Mouse (Mus musculus) fat pad, adult 2 months (tissue): ENCODE measurements around the gene Gng7.

Source experiments
- DNase-seq: peaks from one replicate; pipeline ENCODE4 v3.0.0-alpha.2; 2011; ENCODE audit warnings: low read depth, low spot score; ENCODE audit errors: extremely low read depth

The Gng7 gene

DNA sequence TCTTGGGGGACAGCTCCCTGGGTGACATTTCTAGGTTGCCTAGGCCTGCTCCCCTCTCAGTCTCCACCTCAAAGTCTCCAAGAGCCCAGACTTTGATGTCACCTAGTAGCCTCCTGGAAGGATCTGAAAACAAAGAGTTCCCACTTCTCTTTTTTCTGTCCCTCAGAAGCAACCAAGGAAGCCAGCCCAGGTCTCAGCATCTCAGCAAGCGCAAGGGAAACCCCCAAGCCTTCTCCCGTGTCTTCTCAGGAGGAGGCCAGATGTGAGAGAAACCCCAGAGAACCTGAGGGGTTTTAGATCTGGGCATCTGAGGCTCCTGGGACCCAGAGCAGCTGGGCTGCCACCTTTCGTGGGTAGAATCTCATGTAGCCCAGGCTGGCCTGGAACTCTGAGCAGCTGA lies 45.4 kb downstream of the Gng7 start:
- DNase-seq: no peak

DNA sequence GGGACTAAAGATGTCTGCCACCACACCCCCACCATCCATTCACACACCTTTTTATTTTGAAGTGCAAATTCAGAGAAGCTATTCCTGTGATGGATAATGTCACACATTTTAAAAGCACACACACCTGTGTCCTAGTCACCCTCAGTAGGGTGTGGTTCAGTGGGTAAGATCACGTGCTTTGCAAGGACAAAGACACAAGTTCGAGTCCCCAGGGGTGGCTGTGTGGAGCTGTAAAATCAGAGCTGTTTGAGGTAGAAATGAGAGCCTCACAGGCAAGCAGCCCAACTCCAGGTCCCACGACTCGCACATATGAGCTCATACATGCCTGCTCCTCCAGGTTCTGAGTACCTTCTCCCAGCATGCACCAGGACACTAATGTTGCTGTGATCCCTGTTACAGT lies 46.6 kb downstream of the Gng7 start:
- no peak for DNase-seq

DNA sequence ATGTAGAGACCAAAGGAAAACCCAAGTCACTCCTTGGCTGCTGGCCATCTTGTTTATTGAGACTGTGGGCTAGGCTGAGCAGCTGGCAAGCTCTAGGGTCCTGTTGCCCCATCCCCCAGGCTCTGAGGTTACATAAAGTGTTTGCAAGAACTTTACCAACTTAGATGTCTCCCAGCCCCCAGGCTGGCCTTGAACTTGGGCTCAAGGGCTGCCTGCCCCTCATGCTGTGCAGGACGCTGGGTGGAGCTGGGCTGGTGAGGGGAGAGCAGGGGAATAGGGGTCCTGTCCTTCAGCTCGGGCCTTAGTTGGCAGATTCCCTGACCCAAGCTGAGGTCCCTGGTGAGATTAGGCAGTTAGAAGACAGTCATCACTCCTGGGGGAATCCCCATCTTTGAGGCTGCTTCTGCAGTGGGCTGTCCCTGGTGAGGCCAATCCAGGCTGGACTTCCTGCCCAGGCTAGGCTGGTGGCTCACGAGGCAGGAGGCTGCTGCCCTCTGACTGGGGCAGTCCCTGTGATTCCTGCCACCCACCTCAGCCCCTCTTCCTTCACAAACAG lies 47.6 kb downstream of the Gng7 start:
- no peak for DNase-seq

DNA sequence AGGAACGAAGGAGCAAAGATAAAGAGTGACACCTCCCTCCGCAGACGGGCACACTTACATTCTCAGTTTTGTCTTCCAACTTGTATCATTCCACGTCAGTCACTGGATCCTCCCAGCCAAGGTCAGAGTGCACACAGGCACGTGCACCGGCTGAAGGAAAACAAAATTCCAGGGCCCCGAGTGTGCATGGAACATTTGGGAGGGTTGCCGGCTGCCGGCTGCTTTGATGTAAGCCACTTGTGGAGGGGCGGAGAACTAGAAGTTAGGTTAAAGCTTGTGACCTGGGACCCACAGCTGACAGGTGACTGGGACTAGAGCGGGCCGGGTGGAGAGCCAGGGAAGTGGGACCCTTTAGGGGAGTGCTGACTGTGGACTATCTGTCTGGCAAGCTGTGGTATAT lies 48.4 kb downstream of the Gng7 start:
- no peak for DNase-seq

DNA sequence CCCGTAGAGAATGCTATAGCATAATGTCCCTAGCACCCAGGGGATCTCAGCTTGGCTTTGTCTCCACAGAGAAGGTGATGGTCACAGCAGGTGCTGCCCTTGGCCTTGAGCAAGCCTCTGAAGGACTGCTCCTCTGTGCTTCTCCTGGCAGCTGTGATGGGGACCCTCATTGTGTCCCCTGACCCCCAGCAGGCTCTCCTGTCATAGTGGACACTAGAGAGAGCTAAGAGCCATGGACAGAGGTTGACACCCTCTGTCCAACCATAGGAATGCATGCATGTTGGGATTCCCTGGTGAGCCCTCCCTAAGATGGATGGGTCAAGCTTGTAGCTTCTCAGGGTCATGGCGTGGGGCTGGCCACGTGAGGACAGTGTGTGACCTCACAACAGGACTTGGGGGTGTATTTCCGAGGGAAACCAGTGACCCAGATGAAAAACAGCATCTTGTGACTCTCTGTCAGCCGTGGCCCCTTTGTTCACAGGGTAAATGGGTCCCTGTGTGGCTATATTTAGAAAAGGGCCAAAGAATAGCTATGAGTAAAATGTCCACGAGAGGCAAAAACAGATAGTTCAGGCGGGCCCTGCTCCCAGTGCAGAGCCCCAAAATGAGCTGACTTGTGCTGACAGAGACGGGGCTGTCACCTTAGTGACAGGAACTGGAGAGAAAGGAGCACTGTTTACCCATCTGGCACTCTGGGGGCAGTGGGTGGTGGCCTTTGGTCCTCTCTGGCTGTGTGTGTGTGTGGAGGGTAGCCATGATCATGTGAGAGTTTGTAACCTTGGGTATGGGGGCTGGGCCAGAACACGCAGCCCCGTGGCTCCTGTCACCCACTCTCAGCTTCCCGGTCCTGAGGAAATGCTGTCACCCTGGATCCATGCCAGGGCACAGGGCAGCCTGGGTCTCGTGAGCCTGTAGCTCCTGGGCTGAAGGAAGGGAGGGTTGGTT lies 51.4 kb downstream of the Gng7 start:
- no peak for DNase-seq

DNA sequence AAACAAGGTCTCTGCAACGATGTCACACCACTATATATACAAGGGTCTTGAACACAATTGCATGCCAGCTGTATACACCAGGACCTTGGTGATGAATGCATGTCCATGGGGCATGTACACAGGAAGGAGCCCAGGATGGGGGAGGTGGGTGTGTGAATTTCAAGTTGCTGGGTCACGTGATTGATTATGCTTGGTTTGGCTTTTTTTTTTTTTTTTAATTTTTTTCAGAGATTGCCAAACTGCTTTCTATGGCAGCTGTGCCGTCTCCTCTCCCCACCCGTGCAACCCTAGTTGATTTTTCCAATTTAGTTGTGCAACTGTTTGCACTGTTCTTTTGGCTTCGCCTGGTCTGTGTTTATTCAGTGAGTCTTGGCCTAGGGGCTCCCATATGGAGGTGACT lies 52.2 kb downstream of the Gng7 start:
- DNase-seq: no peak

DNA sequence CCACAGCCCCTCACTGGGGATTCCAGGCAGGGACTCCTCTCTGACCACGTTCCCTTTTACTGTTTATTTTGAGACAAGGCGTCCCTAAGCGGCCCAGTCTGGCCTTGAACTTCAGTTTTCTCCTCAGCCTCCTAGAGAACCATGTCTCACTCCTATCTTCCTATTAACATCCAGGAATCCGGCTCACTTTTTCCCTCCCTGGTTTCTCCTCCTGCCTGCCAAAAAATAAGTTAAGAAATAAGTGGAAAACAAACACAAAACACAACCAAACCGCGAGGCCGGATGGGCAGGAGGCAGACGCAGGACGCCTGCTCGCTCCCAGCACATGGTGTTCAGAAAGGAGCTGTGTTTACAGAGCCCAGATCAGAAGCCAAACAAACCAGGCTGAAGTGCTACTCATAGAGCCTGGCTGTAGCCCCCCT lies 52.7 kb downstream of the Gng7 start:
- DNase-seq: no peak

DNA sequence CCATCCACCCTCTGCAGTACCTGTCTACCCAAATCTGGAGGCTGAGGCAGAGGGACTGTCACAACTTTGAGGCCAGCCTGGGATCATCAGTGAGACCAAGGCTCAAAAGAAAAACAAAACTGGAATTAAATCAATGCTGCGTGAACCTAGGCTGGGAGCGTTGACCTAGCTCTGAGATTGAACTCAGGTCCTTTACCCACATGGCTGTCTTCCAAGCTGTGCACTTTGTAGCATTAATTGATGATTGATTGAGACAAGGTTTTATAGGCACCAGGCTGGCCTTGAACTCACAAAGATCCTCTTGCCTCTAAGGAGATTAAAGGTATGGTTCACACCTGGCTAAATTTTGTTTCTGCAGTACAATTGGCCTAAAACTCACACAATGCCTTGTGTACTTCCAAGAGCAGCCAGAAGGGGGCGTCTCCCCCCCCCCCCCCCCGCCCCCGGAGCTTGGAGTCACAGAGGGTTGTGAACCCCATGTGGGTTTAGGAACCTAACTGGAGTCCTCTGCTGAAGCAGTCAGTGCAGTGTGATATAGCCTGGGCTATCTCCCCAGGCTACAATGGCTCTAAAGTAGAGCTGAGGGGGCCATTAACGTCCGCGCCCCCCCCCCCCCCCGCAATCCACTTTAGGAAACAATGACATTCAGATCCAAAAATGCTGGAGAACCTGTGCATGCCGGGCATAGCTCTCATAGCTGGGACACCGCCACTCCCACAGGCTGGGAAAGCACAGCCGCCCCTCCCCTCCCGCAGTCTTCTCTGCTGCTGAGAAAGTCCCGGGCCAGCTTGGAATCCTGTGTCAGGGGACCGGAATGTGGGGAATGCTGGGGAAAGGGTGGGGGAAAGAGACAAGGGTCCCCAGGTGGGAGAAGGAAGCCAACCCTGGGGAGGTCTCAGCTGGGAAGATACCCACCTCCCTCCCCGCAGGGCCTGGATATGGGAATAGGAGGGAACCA lies 53.9 kb downstream of the Gng7 start:
- DNase-seq: no peak

DNA sequence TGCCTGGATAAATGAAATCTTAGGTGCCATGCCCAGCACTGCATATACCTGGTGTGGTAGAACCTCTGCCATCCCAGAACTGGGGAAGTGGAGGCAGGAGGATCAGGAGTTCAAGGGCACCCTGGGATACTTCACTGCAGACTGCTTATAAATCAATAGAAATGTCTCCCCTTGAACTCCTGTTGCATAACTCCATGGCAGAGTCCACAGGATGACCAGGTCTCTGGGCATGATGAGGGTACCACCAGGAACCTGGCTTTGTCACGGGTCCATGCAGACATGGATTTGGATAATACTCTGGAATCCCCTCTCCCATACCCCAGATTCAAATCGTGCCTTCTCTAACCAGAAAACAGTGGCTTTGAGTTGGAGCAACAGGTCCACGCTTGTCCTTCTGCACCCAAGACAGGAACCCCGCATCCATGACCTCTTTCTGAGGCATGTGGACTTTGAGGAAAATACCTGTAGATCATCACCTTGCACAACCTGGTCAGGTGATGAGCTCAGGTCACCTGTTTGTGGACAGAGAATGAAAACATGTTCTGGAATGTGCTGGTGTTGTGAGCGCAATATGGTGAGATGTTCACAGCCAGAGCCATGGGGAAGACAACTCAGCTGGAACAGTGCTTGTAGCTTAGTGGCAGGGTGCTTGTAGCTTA lies 55.6 kb downstream of the Gng7 start:
- DNase-seq: no peak

DNA sequence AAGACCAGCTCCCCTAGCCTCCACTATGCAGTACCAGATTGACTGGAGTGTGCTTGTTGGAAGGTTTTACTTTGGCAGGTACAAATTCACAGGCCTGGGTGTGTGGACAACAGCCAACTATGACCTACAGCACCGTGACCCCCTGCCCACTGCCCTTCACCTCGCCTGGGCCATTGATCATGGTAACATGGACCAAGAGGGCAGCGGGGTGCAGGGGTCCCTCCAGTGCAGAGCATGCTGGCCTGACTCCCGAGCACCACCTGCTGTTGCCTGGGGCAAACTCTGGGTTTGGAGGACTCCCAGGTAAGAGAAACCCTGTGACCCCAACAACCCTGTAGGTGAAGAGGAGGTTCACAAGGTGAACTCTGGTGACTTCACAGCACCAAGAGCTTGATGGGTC lies 57.0 kb downstream of the Gng7 start:
- no peak for DNase-seq

DNA sequence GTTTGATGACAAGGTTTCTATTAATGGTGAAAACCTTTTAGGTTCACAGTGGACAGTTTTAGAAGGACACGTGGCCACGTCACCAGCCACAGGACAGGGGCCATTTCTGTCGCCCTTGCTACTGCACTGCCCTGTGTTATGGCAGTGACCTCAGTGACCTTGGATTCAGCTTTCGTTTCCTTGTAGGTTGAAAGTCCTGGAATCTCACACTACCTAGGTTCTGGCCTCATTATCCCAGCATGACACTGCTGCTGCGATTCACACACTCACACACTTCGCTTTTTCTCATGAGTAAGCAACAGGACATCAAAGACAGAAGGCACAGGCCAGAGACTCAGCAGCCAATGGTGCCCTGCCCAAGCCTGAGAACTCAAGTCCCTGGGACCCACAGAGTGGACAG lies 57.8 kb downstream of the Gng7 start:
- no peak for DNase-seq

DNA sequence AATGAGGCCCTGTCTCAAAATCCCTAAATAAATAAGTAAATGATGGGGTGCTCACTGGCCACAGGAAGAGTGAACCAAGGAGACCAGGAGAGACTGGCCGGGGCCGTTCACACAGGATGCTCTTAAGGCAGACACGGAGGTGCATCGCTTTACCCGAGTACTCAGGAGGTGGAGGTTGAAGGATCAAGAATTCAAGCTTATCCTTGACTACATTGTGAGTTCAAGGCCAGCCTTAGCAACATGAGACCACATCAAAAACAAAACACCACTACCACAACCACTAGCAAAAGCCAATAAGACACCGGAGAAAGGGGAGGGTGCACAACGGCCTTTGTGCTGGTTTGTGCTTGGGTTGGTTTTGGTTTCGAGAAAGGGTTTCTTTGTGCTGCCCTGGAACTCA lies 58.4 kb downstream of the Gng7 start:
- DNase-seq: no peak

DNA sequence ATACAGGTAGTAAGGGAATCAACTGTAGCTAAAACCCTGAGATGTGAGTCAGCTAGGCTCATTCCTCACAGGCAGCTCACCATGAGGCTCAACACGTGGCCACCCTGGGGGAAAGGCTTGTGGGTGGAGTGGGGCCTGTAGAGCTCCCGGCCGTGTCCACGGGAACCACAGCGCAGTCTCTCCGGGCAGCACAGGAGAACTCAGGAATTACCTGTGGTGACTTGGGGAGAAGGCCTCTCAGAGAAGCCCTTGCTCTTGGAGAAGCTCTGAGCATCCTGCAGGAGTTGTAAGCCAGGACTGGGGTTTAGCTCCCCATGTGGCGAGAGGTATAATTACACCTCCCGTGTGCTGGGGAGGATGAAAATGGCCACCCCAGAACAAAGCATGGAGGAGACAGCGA lies 59.2 kb downstream of the Gng7 start:
- DNase-seq: no peak

DNA sequence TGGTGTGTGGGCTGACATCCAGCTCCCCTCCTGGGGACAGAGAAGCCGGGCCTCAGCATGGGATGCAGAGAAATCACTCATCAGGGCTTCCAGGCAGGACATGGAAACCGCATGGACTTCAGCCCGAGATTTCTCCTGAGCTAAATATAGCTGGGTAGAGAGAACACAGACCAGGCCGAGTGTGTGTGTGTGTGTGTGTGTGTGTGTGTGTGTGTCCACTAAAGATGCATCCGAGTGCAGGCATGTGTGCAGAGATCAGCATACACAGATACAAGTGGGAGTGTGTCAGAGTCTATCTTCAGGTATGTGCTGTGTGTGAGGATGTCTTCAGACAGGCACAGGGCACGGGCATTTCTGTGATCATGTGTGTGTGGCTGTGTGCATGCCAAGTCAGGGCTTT lies 59.9 kb downstream of the Gng7 start:
- no peak for DNase-seq

DNA sequence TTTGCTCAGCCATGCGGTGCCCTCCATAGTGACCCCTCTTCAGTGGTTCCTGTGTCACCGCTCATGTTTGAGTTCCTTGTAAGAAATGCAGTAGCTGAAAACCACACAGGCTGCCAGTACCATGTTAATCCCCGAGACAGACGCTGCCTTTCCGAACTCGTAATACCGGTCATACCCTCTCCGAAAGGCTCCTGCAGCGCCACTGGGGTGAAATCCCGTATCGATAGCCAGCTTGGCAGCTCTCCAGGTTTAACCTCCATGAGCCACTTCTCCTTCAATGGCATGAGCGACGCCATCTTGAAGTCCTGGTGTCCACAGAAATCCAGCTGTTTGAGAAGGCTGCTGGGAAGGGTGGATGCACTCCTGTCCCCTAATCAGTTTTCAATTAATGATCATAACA lies 60.3 kb downstream of the Gng7 start:
- DNase-seq: peak; percentile 56

DNA sequence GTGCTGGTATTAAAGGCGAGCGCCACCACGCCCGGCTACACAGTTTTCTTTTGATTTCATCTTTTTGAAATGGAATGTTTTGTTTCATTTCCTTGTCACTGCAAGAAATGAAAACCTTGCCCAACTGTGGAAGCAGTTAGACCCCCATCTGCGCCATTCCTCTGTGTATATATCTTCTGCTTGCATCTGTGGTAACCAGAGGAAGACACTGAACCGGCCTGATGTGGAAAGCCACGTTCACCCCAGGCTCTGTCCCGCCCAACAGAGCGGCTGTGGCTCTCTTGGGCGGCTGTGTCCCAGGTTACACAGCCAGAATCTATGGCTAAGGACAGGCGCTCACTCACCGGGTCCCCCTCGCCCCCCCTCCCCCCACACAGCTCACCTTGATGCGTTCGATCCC lies 62.3 kb downstream of the Gng7 start:
- no peak for DNase-seq

DNA sequence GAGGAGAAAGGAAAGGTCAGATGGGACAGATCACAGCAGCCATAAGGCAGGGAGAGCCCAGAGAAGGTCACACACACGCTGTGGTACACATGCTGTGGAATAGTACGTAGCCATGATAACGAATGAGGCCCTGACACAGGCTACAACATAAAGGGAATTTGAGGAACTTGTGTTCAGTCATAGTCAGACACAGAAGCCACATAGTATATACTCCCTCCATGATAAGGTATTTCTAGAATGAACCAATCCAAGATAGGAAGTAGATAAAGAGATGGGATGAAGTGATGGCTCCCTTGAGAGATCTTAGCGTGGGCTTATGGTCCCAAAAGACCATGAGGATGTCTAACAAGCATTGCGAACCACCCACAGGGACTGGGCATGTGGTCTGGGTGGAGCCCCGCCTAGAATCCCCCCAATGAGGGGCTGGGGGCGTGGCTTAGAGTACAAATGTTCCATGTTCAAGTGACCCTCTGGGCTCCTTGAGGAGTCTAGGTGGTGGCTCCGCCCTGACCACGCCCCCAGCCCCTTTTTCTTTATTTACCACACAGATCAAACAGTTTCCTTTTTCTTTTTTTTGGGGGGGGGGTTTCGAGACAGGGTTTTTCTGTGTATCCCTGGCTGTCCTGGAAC lies 62.9 kb downstream of the Gng7 start:
- no peak for DNase-seq

DNA sequence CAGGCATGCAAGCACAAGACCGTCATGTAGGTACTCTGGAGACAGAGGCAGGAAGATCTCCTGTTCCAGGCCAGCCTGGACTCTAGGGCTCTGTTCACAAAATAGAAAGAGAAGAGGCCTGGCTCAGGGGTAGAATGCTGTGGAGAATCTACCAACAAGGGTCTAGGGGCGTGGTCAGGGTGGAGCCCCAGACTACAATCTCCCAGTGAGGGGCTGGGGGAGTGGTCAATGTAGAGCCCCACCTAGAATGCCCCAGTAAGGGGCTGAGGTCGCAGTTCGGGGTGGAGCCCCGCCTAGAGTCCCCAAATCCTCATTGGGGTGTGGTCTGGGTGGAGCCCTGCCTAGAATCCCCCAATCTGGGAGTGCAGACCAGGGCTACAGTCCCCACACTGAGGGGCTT lies 64.4 kb downstream of the Gng7 start:
- DNase-seq: no peak

DNA sequence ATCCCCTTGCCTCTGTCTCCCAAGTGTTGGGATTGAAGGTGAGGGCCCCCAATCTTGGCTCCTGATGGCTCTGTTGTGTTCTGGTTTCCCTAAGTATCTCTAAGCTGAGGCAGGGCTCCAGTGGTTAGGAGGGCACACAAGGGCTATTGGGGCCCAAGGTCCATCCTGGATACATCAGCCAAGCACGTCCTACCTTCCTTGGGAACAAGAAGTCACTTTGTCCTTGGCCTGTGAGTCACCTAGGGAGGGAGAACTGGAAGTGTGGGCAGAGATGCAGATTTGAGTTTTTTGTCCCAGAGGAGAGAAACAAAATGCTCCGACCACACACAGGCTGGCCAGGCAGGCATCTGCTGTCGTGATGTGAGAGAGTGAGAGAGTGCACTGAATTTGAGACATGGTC lies 65.7 kb downstream of the Gng7 start:
- DNase-seq: no peak

DNA sequence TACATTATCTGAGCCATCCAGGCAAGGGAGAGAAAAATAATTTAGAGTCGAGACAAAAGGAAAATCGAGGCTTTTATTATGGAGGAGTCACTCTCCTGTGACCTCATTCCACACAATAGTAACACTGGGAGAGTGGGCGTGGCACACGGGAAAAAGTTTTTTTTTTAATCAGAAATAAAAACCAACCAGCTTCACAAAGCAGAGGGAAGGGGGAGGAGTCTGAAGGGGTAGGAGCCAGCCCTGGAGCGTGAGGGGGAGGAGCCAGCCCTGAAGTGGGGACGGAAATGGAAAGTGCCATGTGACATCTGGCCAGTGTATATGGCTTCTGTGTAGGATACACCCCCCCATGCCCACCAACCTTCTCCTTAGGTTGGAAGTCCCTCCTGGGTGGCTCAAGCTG lies 66.2 kb downstream of the Gng7 start:
- no peak for DNase-seq

DNA sequence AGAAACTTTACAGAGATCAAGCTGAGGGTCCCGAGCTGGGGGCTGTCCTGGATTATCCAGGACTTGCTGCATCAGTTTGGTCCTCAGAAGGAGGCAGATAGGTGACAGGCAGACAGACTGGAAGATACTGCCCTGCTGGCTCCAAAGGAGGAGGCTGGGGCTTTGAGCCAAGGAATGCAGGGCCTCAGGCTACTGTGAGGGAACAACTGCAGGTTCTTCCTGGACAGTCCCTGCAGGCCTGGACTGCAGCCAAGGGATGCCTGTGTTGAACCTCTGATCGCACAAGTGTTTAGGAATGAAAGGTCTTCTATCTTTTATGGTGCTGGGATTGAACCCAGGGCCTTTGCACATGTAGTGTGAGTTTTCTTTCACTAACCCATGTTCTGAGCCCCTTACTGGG lies 66.9 kb downstream of the Gng7 start:
- no peak for DNase-seq
